Mouse (Mus musculus): Measurements from ENCODE around the gene Bsn. TPM values are rescaled to one million over a fixed set of nuclear protein-coding genes. Genes with fewer than 3 reads are reported as not detected.

The Bsn gene
- polyA plus RNA-seq, 1 experiment from 2014 or later = 1.5 TPM

DNA sequence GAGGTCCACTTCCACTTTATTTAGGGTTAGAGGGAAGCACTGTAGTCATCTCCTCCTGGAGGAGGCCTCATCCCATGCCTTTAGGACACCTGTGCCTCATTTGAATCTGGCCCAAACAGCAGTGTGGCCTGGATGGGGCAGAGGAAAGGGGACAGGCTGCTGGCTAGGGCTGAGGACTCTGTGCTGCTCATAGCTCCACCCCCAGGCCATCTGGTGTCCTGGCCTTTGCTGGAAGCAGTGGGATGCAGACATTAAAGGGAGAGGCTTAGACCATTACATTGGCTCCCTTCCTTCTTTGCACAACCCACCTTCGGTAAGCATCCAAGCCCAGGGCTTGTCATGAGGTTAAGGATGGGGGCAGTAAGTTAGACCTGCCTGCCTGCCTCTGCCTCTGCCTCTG is 56.7 kb downstream of the Bsn start:
- H3K4me1 ChIP-seq (ENCODE audit: control insufficient read depth, insufficient read depth, low read length) = no peaks in the 10 kb centered on the region
- H3K4me2 ChIP-seq (ENCODE audit: low read depth, severe bottlenecking) = no peak overlapping the region
- no peak overlapping the region for H3K9ac ChIP-seq (ENCODE audit: low read length)
- no peaks in the 10 kb centered on the region for H3K36me3 ChIP-seq (ENCODE audit: control insufficient read depth, insufficient read depth, low read length)
- ATAC-seq (ENCODE audit: insufficient number of reproducible peaks, low FRiP score, low TSS enrichment, low read depth) (no peak), DNase-seq (ENCODE audit: low spot score) (no peak)
- no peak overlapping the region for H3K27ac ChIP-seq (replicated peaks; ENCODE audit: low read depth, low read length)
- 39% methylated on average over 1 of the region's 1 CpGs for WGBS
- no peaks in the 10 kb centered on the region for H3K27me3 ChIP-seq (ENCODE audit: control insufficient read depth, insufficient read depth, low read length)
- H3K9me3 ChIP-seq (ENCODE audit: control insufficient read depth, low read length) = no peaks in the 10 kb centered on the region
- H3K4me3 ChIP-seq (ENCODE audit: low read depth, low read length) = no peak overlapping the region

DNA sequence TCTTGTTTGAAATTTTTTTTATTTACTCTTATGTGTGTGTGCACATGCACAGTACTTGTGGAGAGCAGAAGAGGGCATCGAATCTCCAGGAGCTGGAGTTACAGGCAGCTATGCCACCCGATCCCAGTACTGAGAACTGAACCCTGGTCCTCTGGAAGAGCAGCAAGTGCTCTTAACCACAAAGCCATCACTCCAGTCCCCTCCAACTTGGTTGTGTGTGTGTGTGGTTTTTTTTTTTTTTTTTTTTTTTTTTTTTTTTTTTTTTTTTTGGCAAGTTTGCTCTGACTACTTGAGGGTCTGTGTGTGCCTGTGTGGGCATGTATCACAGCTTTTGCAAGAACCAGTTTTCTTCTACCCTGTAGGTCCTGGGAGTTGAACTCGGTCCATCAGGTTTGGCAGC is 57.8 kb downstream of the Bsn start:
- no peak for ATAC-seq (ENCODE audit: insufficient number of reproducible peaks, low FRiP score, low TSS enrichment, low read depth)
- Histone ChIP-seq H3K4me2 (ENCODE audit: low read depth, severe bottlenecking) (no peak overlapping the region), H3K36me3 (ENCODE audit: control insufficient read depth, insufficient read depth, low read length) (no peaks in the 10 kb centered on the region), H3K9ac (ENCODE audit: low read length) (no peak overlapping the region), H3K27ac (replicated peaks; ENCODE audit: low read depth, low read length) (no peak overlapping the region), H3K4me1 (ENCODE audit: control insufficient read depth, insufficient read depth, low read length) (no peaks in the 10 kb centered on the region), H3K9me3 (ENCODE audit: control insufficient read depth, low read length) (no peaks in the 10 kb centered on the region), H3K27me3 (ENCODE audit: control insufficient read depth, insufficient read depth, low read length) (no peaks in the 10 kb centered on the region), H3K4me3 (ENCODE audit: low read depth, low read length) (no peak overlapping the region)
- no peak for DNase-seq (ENCODE audit: low spot score)
- 96% methylated on average over 3 of the region's 3 CpGs for WGBS

GRCm38 (mm10) chr9:108131502-108131901 is 58.7 kb downstream of the Bsn start:
- H3K9ac ChIP-seq (ENCODE audit: low read length) = no peak overlapping the region
- no peak overlapping the region for H3K27ac ChIP-seq (replicated peaks; ENCODE audit: low read depth, low read length)
- no peaks in the 10 kb centered on the region for H3K4me1 ChIP-seq (ENCODE audit: control insufficient read depth, insufficient read depth, low read length)
- ATAC-seq (ENCODE audit: insufficient number of reproducible peaks, low FRiP score, low TSS enrichment, low read depth) (no peak), DNase-seq (ENCODE audit: low spot score) (no peak)
- no peak overlapping the region for H3K4me3 ChIP-seq (ENCODE audit: low read depth, low read length)
- no peak overlapping the region for H3K4me2 ChIP-seq (ENCODE audit: low read depth, severe bottlenecking)
- no peaks in the 10 kb centered on the region for H3K36me3 ChIP-seq (ENCODE audit: control insufficient read depth, insufficient read depth, low read length)
- no peaks in the 10 kb centered on the region for H3K9me3 ChIP-seq (ENCODE audit: control insufficient read depth, low read length)
- WGBS = 87% methylated on average over 5 of the region's 5 CpGs
- H3K27me3 ChIP-seq (ENCODE audit: control insufficient read depth, insufficient read depth, low read length) = no peaks in the 10 kb centered on the region

GRCm38 (mm10) chr9:108129042-108129948 is 60.9 kb downstream of the Bsn start:
- DNase-seq (ENCODE audit: low spot score) (no peak), ATAC-seq (ENCODE audit: insufficient number of reproducible peaks, low FRiP score, low TSS enrichment, low read depth) (no peak)

DNA sequence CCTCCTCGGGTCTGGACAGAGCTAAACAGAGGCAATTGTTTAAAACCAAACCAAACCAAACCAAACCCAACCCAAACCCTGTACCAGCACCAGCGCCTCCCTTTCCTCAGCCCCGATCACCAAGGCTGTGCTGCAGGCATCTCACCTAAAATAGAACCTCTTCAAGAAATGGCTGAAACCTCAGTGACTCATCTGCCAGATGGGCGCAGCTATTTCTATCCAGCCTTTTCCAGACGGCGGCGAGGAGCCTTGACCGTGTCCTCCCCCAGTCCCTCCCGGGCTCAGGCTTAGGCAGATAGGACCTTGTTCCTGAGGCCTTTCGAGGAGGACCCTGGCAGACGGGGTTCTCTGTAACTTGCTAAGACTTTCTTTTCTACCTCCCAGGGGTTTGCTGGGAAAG is 61.9 kb downstream of the Bsn start:
- ATAC-seq (ENCODE audit: insufficient number of reproducible peaks, low FRiP score, low TSS enrichment, low read depth) (no peak), DNase-seq (ENCODE audit: low spot score) (no peak)
- no peak overlapping the region for H3K4me3 ChIP-seq (ENCODE audit: low read depth, low read length)
- no peak overlapping the region for H3K9ac ChIP-seq (ENCODE audit: low read length)
- H3K27ac ChIP-seq (replicated peaks; ENCODE audit: low read depth, low read length) = no peak overlapping the region
- H3K4me1 ChIP-seq (ENCODE audit: control insufficient read depth, insufficient read depth, low read length) = no peaks in the 10 kb centered on the region
- H3K9me3 ChIP-seq (ENCODE audit: control insufficient read depth, low read length) = no peaks in the 10 kb centered on the region
- no peaks in the 10 kb centered on the region for H3K27me3 ChIP-seq (ENCODE audit: control insufficient read depth, insufficient read depth, low read length)
- WGBS = 86% methylated on average over 11 of the region's 11 CpGs
- no peak overlapping the region for H3K4me2 ChIP-seq (ENCODE audit: low read depth, severe bottlenecking)
- no peaks in the 10 kb centered on the region for H3K36me3 ChIP-seq (ENCODE audit: control insufficient read depth, insufficient read depth, low read length)

More at GRCm38 (mm10) chr9:108129042-108129948, 60.9 kb downstream of the Bsn start:
- no peaks in the 10 kb centered on the region for H3K36me3 ChIP-seq (ENCODE audit: control insufficient read depth, insufficient read depth, low read length)
- H3K27me3 ChIP-seq (ENCODE audit: control insufficient read depth, insufficient read depth, low read length) = no peaks in the 10 kb centered on the region
- no peaks in the 10 kb centered on the region for H3K4me1 ChIP-seq (ENCODE audit: control insufficient read depth, insufficient read depth, low read length)
- WGBS = 82% methylated on average over 13 of the region's 13 CpGs
- no peak overlapping the region for H3K9ac ChIP-seq (ENCODE audit: low read length)
- H3K9me3 ChIP-seq (ENCODE audit: control insufficient read depth, low read length) = no peaks in the 10 kb centered on the region
- H3K4me2 ChIP-seq (ENCODE audit: low read depth, severe bottlenecking) = no peak overlapping the region
- H3K4me3 ChIP-seq (ENCODE audit: low read depth, low read length) = no peak overlapping the region
- no peak overlapping the region for H3K27ac ChIP-seq (replicated peaks; ENCODE audit: low read depth, low read length)

DNA sequence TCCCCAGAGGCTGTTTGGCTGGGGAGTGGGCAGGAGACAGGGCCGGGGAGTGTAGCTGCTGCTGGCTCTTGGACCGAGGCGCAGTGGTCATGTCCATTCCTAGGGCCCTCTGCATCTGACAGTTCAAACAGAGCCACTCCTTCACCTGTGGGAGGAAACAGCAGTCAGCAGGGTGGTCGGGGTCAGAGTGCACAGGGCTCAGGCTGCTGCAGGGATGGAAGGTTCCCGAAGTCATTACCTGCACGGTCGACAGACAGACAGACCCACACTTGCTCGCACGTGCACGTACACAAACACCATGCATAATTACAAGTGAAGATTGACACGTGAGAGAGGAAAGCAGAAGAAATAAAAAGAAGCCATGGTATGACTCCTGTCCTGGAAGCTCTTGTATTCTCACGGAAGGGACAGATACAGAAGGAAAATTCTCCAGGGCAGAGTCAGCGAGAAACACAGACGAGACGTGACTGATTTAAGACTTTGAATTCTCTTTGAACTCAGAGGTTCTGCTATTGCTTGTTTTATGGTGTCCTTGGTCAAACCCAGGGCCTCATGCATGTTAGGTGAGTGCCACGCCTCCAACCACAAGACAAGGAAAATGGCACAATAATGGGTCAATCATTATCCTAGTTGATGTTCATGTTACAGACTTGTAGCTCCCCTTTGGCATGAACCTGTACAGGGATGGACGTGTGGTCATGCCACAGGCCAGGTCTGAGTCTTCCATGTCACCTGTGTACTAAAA is 63.6 kb downstream of the Bsn start:
- Histone ChIP-seq H3K4me2 (ENCODE audit: low read depth, severe bottlenecking) (no peak overlapping the region), H3K9ac (ENCODE audit: low read length) (no peak overlapping the region), H3K27me3 (ENCODE audit: control insufficient read depth, insufficient read depth, low read length) (no peaks in the 10 kb centered on the region), H3K9me3 (ENCODE audit: control insufficient read depth, low read length) (no peaks in the 10 kb centered on the region), H3K4me1 (ENCODE audit: control insufficient read depth, insufficient read depth, low read length) (no peaks in the 10 kb centered on the region), H3K27ac (replicated peaks; ENCODE audit: low read depth, low read length) (no peak overlapping the region), H3K4me3 (ENCODE audit: low read depth, low read length) (no peak overlapping the region), H3K36me3 (ENCODE audit: control insufficient read depth, insufficient read depth, low read length) (no peaks in the 10 kb centered on the region)
- WGBS = 76% methylated on average over 17 of the region's 17 CpGs
- no peak for DNase-seq (ENCODE audit: low spot score)
- ATAC-seq (ENCODE audit: insufficient number of reproducible peaks, low FRiP score, low TSS enrichment, low read depth) = no peak

GRCm38 (mm10) chr9:108125731-108126130 is 64.5 kb downstream of the Bsn start:
- Histone ChIP-seq H3K9me3 (ENCODE audit: control insufficient read depth, low read length) (no peaks in the 10 kb centered on the region), H3K4me1 (ENCODE audit: control insufficient read depth, insufficient read depth, low read length) (no peaks in the 10 kb centered on the region), H3K9ac (ENCODE audit: low read length) (no peak overlapping the region), H3K4me2 (ENCODE audit: low read depth, severe bottlenecking) (no peak overlapping the region), H3K4me3 (ENCODE audit: low read depth, low read length) (no peak overlapping the region), H3K27me3 (ENCODE audit: control insufficient read depth, insufficient read depth, low read length) (no peaks in the 10 kb centered on the region), H3K27ac (replicated peaks; ENCODE audit: low read depth, low read length) (no peak overlapping the region), H3K36me3 (ENCODE audit: control insufficient read depth, insufficient read depth, low read length) (no peaks in the 10 kb centered on the region)
- ATAC-seq (ENCODE audit: insufficient number of reproducible peaks, low FRiP score, low TSS enrichment, low read depth) (no peak), DNase-seq (ENCODE audit: low spot score) (no peak)
- 92% methylated on average over 8 of the region's 8 CpGs for WGBS

- WGBS = 88% methylated on average over 3 of the region's 4 CpGs
- ATAC-seq (ENCODE audit: insufficient number of reproducible peaks, low FRiP score, low TSS enrichment, low read depth) = no peak
- H3K9me3 ChIP-seq (ENCODE audit: control insufficient read depth, low read length) = no peaks in the 10 kb centered on the region
Measured at GRCm38 (mm10) chr9:108123916-108124315, 66.3 kb downstream of the Bsn start.

More at GRCm38 (mm10) chr9:108123916-108124315, 66.3 kb downstream of the Bsn start:
- H3K4me1 ChIP-seq (ENCODE audit: control insufficient read depth, insufficient read depth, low read length) = no peaks in the 10 kb centered on the region
- no peaks in the 10 kb centered on the region for H3K27me3 ChIP-seq (ENCODE audit: control insufficient read depth, insufficient read depth, low read length)
- no peak for DNase-seq (ENCODE audit: low spot score)
- H3K27ac ChIP-seq (replicated peaks; ENCODE audit: low read depth, low read length) = no peak overlapping the region
- no peak overlapping the region for H3K4me2 ChIP-seq (ENCODE audit: low read depth, severe bottlenecking)
- H3K4me3 ChIP-seq (ENCODE audit: low read depth, low read length) = no peak overlapping the region
- no peaks in the 10 kb centered on the region for H3K36me3 ChIP-seq (ENCODE audit: control insufficient read depth, insufficient read depth, low read length)
- H3K9ac ChIP-seq (ENCODE audit: low read length) = no peak overlapping the region

Data from limb, embryonic 11.5 days (tissue).